Mouse (Mus musculus): ENCODE data around the gene Kat6b.

Kat6b gene

DNA sequence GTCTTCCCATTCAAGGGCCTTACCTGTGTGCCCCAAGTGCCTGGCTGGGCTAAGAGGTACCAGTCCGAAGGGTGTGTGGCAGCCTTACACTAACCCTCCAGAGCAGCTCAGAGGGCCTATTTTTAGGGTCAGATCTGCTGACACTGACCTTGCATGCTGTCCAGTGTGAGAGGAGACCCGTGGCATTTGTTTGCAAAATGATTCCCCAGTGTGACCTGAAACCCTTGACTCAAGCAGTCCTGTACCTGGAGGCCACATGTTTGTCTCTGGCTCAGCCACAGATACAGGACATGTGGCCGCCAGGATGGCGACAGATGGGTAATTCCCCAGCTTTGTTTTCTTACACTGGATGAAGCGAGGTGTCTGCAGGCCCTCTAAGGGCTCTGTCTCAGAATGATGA, 233.3 kb downstream of the Kat6b start, which contains the start of gene Dupd1:
Gene Dupd1 (minus strand): TSS at position 91 of the 400 bp plus-strand sequence.
- in situ Hi-C loops (cut with MboI; ENCODE audit: low pct_unique_long_range_greater_than_20kb in 1 of 2, low sequenced_read_pairs in 2 of 2, unreplicated experiment in 1 of 2), result no loop called here

DNA sequence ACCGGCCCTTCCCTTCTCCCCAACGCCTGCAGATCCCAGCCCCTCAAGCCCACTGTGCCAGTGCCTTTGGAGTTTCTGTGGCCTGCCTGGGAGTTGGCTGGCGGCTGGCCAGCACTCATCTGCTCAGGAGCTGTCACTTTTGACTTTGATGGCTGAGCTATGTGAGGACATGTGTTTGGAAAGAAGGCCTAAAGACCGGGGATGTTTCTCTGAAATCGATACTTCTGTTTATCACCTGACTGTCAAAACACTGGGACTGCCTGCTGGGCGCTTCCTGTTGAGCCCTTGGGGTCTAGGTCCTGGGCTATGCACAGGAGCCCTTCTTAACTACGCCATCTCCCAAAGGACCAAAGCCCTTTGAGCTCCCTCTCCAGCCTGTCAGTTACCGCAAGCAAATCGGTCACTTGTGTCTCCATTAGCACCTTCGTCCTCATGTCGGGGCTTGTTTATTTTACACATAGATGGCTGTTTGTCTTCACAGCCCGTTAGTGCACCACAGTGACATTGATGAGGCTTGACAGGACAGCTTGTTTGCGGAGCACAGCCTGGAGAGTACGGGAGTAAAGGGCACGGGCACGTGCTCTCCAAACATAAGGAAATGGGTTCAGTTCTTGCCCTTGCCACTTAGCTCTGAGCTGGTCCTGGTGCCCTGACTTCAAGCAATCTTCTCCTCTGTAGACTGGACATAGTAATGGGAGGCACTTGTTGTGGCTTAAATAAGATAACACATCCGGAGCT, 238.6 kb downstream of the Kat6b start:
- in situ Hi-C loops (cut with MboI; ENCODE audit: low pct_unique_long_range_greater_than_20kb in 1 of 2, low sequenced_read_pairs in 2 of 2, unreplicated experiment in 1 of 2), result no loop called here

DNA sequence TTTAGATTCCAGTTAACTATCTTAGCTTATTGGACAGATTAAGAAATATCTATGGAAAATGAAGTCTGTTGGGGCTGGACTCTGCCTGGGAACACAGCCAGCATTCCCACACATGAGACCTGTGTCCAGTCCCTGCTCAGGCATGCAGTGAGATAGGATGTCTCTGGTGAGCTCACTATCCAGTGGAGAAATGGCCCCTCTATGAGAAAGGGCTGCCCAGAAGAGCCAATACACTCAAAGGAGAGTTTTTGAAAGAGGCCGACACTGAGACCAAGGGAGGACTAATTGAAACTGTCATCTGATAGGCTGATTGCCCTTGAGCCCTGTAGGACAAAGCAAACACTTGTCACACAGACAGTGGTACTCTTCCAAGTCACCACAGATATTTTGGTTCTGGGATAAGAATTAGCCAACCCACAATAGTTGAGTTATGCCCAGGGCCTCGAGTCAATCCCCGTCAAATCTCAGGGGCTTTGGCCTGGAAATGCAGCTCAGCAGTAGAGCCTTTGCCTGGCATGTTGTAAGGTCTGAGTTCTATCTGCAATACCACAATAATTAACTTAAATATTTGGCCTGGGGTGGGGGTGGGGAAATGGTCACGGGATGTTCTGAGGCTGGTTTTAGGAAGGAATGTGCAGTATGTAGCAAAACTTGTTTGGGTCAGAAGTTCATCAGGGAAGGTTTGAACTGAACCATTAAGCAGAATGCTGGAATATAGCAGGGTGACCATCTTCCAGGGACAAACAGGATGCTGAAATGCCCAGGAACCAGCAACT, 239.4 kb downstream of the Kat6b start:
- in situ Hi-C loops (cut with MboI; ENCODE audit: low pct_unique_long_range_greater_than_20kb in 1 of 2, low sequenced_read_pairs in 2 of 2, unreplicated experiment in 1 of 2), result no loop called here
